Mouse (Mus musculus): ENCODE measurements at regions not wholly inside any gene's neighbourhood (a gene's known extent, or its start where the extent isn't known, plus 50 kb on each side); places are given as distances from the start of the nearest gene placed in this dataset.
"Not testable (repeated sequence)": the region's sequence is repeated elsewhere in the genome, so short reads cannot be mapped to it uniquely, and the experiment has no call there.

DNA sequence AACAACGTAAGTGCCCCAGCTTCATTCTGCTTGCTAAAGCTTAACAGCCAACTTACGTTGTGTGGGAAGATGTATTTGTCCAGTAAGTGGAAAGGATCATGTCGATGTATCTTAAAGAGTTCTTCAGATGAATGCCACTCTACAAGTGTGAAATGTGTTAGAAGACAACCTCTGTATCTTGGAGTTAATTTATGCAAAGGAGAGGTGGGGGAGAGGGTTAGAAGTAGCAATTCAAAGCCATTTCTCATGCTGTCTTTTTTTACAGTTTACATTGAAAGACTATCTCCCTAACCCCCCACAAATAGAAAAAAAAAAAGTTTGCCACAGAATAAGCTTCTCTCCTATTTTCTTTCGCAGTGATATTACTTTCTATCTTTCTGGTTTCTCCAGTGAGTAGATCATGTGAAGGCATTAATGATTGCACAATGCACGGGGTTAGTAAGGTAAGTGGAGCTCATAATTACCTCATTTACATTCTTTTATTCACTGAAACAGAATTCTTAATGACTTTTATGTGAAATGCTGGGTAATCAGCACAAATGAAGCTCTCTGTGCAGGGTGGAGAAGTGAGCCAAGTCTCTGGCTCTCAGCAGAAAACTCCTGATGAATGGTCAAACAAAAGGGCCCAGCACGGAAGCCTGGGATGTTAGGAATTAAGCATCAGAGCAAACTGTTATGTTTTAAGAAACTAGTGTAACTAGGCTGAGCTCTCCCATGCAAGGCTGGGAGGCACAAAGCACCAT lies 855.8 kb upstream of the Kirrel3 start:
- TF ChIP-seq POLR2A (IDR thresholded peaks at IDR 0.05; ENCODE audit: low read depth, low read length) = no peak
- TF ChIP-seq CTCF (IDR thresholded peaks at IDR 0.05; ENCODE audit: extremely low read depth, insufficient read length, insufficient replicate concordance, low read depth, low read length) = no peak
- Histone ChIP-seq H3K4me3 (ENCODE audit: low read depth, low read length) (no peak overlapping the region), H3K27ac (ENCODE audit: insufficient read depth, low read depth, low read length) (no peak overlapping the region), H3K36me3 (ENCODE audit: control insufficient read depth, insufficient read depth, low read length) (no peaks in the 10 kb centered on the region), H3K27me3 (ENCODE audit: control insufficient read depth, insufficient read depth, low read length) (no peaks in the 10 kb centered on the region), H3K4me1 (ENCODE audit: control insufficient read depth, insufficient read depth, insufficient read length, low read length) (no peaks in the 10 kb centered on the region)
- 69% methylated on average over 6 of the region's 6 CpGs for WGBS

GRCm38 (mm10) chr9:33662978-33663377 lies 822.7 kb upstream of the Kirrel3 start:
- no peaks in the 10 kb centered on the region for H3K27me3 ChIP-seq (ENCODE audit: control insufficient read depth, insufficient read depth, low read length)
- H3K27ac ChIP-seq (ENCODE audit: insufficient read depth, low read depth, low read length) = no peak overlapping the region
- 85% methylated on average over 5 of the region's 5 CpGs for WGBS
- H3K4me3 ChIP-seq (ENCODE audit: low read depth, low read length) = no peak overlapping the region
- no peaks in the 10 kb centered on the region for H3K4me1 ChIP-seq (ENCODE audit: control insufficient read depth, insufficient read depth, insufficient read length, low read length)
- TF ChIP-seq POLR2A (IDR thresholded peaks at IDR 0.05; ENCODE audit: low read depth, low read length) (no peak), CTCF (IDR thresholded peaks at IDR 0.05; ENCODE audit: extremely low read depth, insufficient read length, insufficient replicate concordance, low read depth, low read length) (no peak)
- H3K36me3 ChIP-seq (ENCODE audit: control insufficient read depth, insufficient read depth, low read length) = no peaks in the 10 kb centered on the region

DNA sequence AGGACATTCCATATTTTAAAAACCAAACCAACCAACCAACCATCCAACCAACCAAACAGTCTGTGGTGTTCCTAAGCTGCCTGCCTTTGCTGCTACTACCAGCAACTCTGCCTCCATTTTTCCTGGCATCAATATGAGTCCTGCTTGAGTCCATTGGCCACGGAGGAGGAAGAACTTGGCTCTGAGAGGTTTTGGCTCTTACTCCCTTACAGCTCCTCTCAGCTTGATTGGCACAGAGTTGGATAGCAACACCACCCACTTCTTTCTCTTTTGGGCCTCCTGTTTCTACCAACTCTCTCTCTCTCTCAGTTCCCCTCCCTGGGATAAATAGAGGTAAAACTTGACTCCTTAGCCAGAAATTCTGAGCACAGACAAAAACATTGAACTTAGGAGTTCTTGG lies 804.6 kb upstream of the Kirrel3 start:
- Histone ChIP-seq H3K27ac (ENCODE audit: insufficient read depth, low read depth, low read length) (no peak overlapping the region), H3K36me3 (ENCODE audit: control insufficient read depth, insufficient read depth, low read length) (no peaks in the 10 kb centered on the region), H3K4me3 (ENCODE audit: low read depth, low read length) (no peak overlapping the region), H3K27me3 (ENCODE audit: control insufficient read depth, insufficient read depth, low read length) (no peaks in the 10 kb centered on the region), H3K4me1 (ENCODE audit: control insufficient read depth, insufficient read depth, insufficient read length, low read length) (no peaks in the 10 kb centered on the region)
- WGBS = 43% methylated on average over 1 of the region's 1 CpGs
- TF ChIP-seq POLR2A (IDR thresholded peaks at IDR 0.05; ENCODE audit: low read depth, low read length) (no peak), CTCF (IDR thresholded peaks at IDR 0.05; ENCODE audit: extremely low read depth, insufficient read length, insufficient replicate concordance, low read depth, low read length) (no peak)

DNA sequence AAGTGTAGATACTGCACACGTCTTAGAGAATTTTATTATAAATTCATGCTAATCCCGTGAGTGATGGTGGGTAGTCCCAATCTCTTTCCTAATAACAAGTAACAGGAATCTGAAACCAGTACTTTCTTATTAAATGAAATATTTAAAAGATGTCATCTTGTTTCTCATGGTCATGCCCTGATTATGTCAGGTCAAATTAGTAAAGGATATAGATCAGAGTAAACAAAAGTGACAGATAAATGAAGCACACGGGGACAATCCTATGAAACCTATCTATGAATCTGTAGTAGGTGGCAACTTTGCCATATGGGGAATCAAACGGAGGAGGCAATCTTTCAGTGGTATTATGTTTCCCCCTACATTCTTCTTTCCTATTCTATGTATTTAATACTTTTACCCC lies 794.0 kb upstream of the Kirrel3 start:
- H3K36me3 ChIP-seq (ENCODE audit: control insufficient read depth, insufficient read depth, low read length) = no peaks in the 10 kb centered on the region
- H3K27ac ChIP-seq (ENCODE audit: insufficient read depth, low read depth, low read length) = no peak overlapping the region
- no peak overlapping the region for H3K4me3 ChIP-seq (ENCODE audit: low read depth, low read length)
- WGBS = 76% methylated on average over 4 of the region's 4 CpGs
- TF ChIP-seq POLR2A (IDR thresholded peaks at IDR 0.05; ENCODE audit: low read depth, low read length) (no peak), CTCF (IDR thresholded peaks at IDR 0.05; ENCODE audit: extremely low read depth, insufficient read length, insufficient replicate concordance, low read depth, low read length) (no peak)
- no peaks in the 10 kb centered on the region for H3K27me3 ChIP-seq (ENCODE audit: control insufficient read depth, insufficient read depth, low read length)
- no peaks in the 10 kb centered on the region for H3K4me1 ChIP-seq (ENCODE audit: control insufficient read depth, insufficient read depth, insufficient read length, low read length)

GRCm38 (mm10) chr9:33717614-33718013 lies 768.1 kb upstream of the Kirrel3 start:
- Histone ChIP-seq H3K36me3 (ENCODE audit: control insufficient read depth, insufficient read depth, low read length) (no peaks in the 10 kb centered on the region), H3K4me3 (ENCODE audit: low read depth, low read length) (no peak overlapping the region), H3K27me3 (ENCODE audit: control insufficient read depth, insufficient read depth, low read length) (no peaks in the 10 kb centered on the region), H3K27ac (ENCODE audit: insufficient read depth, low read depth, low read length) (no peak overlapping the region), H3K4me1 (ENCODE audit: control insufficient read depth, insufficient read depth, insufficient read length, low read length) (no peaks in the 10 kb centered on the region)
- TF ChIP-seq CTCF (IDR thresholded peaks at IDR 0.05; ENCODE audit: extremely low read depth, insufficient read length, insufficient replicate concordance, low read depth, low read length) = no peak
- TF ChIP-seq POLR2A (IDR thresholded peaks at IDR 0.05; ENCODE audit: low read depth, low read length) = no peak
- 85% methylated on average over 2 of the region's 2 CpGs for WGBS

GRCm38 (mm10) chr9:33724811-33725210 lies 760.9 kb upstream of the Kirrel3 start:
- Histone ChIP-seq H3K4me1 (ENCODE audit: control insufficient read depth, insufficient read depth, insufficient read length, low read length) (no peaks in the 10 kb centered on the region), H3K27me3 (ENCODE audit: control insufficient read depth, insufficient read depth, low read length) (no peaks in the 10 kb centered on the region), H3K4me3 (ENCODE audit: low read depth, low read length) (no peak overlapping the region), H3K36me3 (ENCODE audit: control insufficient read depth, insufficient read depth, low read length) (no peaks in the 10 kb centered on the region), H3K27ac (ENCODE audit: insufficient read depth, low read depth, low read length) (no peak overlapping the region)
- TF ChIP-seq POLR2A (IDR thresholded peaks at IDR 0.05; ENCODE audit: low read depth, low read length) (no peak), CTCF (IDR thresholded peaks at IDR 0.05; ENCODE audit: extremely low read depth, insufficient read length, insufficient replicate concordance, low read depth, low read length) (no peak)
- 93% methylated on average over 1 of the region's 1 CpGs for WGBS

DNA sequence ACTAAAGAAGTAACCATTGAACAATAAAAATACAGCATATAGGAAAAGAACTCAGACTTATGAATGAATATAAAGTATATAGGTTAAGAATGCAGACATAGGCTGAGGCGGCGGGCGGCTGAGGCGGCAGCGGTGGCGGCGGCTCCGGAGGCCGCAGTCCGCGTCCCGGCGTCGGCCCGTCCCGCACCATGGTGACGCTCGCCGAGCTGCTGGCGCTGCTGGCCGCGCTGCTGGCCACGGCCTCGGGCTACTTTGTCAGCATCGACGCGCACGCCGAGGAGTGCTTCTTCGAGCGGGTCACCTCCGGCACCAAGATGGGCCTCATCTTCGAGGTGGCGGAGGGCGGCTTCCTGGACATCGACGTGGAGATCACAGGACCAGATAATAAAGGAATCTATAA lies 757.6 kb upstream of the Kirrel3 start:
- H3K27ac ChIP-seq (ENCODE audit: insufficient read depth, low read depth, low read length); H3K4me3 ChIP-seq (ENCODE audit: low read depth, low read length); H3K27me3 ChIP-seq (ENCODE audit: control insufficient read depth, insufficient read depth, low read length); H3K4me1 ChIP-seq (ENCODE audit: control insufficient read depth, insufficient read depth, insufficient read length, low read length); H3K36me3 ChIP-seq (ENCODE audit: control insufficient read depth, insufficient read depth, low read length): not testable (repeated sequence)
- WGBS = 80% methylated on average over 31 of the region's 37 CpGs
